8 mouse cellular contexts compared by ENCODE assay signal in the genomic region with DNA sequence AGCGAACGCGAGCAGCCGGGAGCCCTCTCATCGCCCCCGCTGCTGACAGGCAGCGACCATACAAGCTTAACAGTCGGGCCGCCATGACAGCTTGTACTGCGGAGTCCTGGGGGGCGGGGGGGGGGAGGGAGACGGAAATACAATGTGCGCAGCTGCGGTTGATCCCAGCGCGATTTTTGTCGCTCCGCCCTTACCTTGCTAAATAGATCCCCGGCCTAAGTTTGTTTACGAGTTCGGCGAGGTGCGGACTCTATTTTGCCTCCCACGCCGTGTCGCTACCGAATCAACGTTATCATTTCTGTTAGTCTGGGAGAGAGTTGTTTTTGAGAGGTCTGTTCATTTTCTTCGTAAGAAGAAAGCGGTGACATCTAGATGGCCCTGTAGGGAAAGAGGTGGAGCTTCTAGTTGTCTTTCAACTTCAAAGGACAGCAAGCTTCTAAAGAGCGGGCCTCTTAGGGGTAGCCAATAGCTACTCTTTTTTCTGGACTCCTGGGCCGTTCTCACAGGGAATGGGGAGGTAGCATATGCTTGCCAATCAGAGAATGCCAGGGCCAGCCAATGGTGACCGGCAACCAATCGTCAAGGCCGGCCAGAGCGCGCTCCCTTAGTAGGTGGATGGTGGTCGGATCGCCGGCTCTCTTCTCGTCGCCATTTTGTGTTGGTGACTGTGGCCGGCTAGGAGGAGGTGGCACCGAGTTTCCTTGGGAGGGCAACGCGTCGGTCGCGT. TPM values are rescaled to one million over a fixed set of nuclear protein-coding genes. Genes with fewer than 3 reads are reported as not detected.
DNase-seq lines count a peak whose midpoint lies in the region; ATAC-seq lines count a peak whose summit lies in the region.

A gene (plus strand): TSS at position 328 of the 727 bp plus-strand sequence.
A gene (minus strand): TSS at position 444 of the 727 bp plus-strand sequence.

- peak; percentile 93 for ATAC-seq in heart, embryonic 13.5 days (ENCODE audit: extremely low read depth, insufficient number of reproducible peaks, low FRiP score, low TSS enrichment)
- peak; percentile 98 for ATAC-seq in liver, embryonic 12.5 days
- peak; percentile 98 for ATAC-seq in stomach, embryonic 15.5 days (ENCODE audit: insufficient read depth, low FRiP score, low read depth)

- H3K4me3 ChIP-seq in brown adipose tissue, adult 24 weeks (ENCODE audit: insufficient read depth, low read depth, low read length): peak within 1 kb of the TSS; percentile 92
- peak within 1 kb of the TSS; percentile 76 for H3K4me3 ChIP-seq in heart, embryonic 13.5 days
- H3K4me3 ChIP-seq in liver, embryonic 12.5 days: peak within 1 kb of the TSS; percentile 76
- H3K4me3 ChIP-seq in stomach, embryonic 15.5 days (replicated peaks): peak within 1 kb of the TSS; percentile 61

- no peaks in the 10 kb centered on the region for H3K9me3 ChIP-seq in heart, embryonic 13.5 days
- H3K9me3 ChIP-seq in liver, embryonic 12.5 days (replicated peaks): no peaks in the 10 kb centered on the region
- H3K9me3 ChIP-seq in stomach, embryonic 15.5 days: no peaks in the 10 kb centered on the region

- no peaks in the 10 kb centered on the region for H3K27me3 ChIP-seq in heart, embryonic 13.5 days (replicated peaks)
- no peaks in the 10 kb centered on the region for H3K27me3 ChIP-seq in liver, embryonic 12.5 days (replicated peaks)
- H3K27me3 ChIP-seq in stomach, embryonic 15.5 days (replicated peaks): no peaks in the 10 kb centered on the region

- peak within 1 kb of the TSS; percentile 87 for H3K9ac ChIP-seq in heart, embryonic 13.5 days
- peak within 1 kb of the TSS; percentile 84 for H3K9ac ChIP-seq in liver, embryonic 12.5 days
- peak within 1 kb of the TSS; percentile 48 for H3K9ac ChIP-seq in stomach, embryonic 15.5 days

- WGBS in heart, embryonic 13.5 days: 7% methylated on average over 48 of the region's 49 CpGs
- WGBS in liver, embryonic 12.5 days (ENCODE audit: insufficient replicate concordance): 10% methylated on average over 47 of the region's 49 CpGs
- WGBS in stomach, embryonic 15.5 days: 14% methylated on average over 48 of the region's 49 CpGs

- peaks cover 39% of the 10 kb centered on the region for H3K36me3 ChIP-seq in heart, embryonic 13.5 days
- peaks cover 45% of the 10 kb centered on the region for H3K36me3 ChIP-seq in liver, embryonic 12.5 days
- no peaks in the 10 kb centered on the region for H3K36me3 ChIP-seq in stomach, embryonic 15.5 days

- H3K4me2 ChIP-seq in heart, embryonic 13.5 days: peak within 1 kb of the TSS; percentile 72
- H3K4me2 ChIP-seq in liver, embryonic 12.5 days: peak within 1 kb of the TSS; percentile 72
- H3K4me2 ChIP-seq in stomach, embryonic 15.5 days: peak within 1 kb of the TSS; percentile 48

- peaks cover 2% of the 10 kb centered on the region; the same call in 1 of the 2 replicates for H3K4me1 ChIP-seq in brown adipose tissue, adult 24 weeks (ENCODE audit: control insufficient read depth, insufficient read depth, insufficient read length, low read length)
- peaks cover 17% of the 10 kb centered on the region for H3K4me1 ChIP-seq in heart, embryonic 13.5 days
- H3K4me1 ChIP-seq in liver, embryonic 12.5 days: peaks cover 22% of the 10 kb centered on the region
- peaks cover 2% of the 10 kb centered on the region; the same call in 1 of the 2 replicates for H3K4me1 ChIP-seq in stomach, embryonic 15.5 days

- peak within 1 kb of the TSS; percentile 100 for H3K27ac ChIP-seq in brown adipose tissue, adult 24 weeks (replicated peaks; ENCODE audit: low read depth, low read length)
- H3K27ac ChIP-seq in heart, embryonic 13.5 days (replicated peaks): peak within 1 kb of the TSS; percentile 94
- peak within 1 kb of the TSS; percentile 87 for H3K27ac ChIP-seq in liver, embryonic 12.5 days
- H3K27ac ChIP-seq in stomach, embryonic 15.5 days: peak within 1 kb of the TSS; percentile 88

- DNase-seq in CD4-positive, CD25-positive, alpha-beta regulatory T cell, adult 2 months (ENCODE audit: low read depth, low spot score): peak; percentile 89
- DNase-seq in fat pad, adult 2 months (ENCODE audit: extremely low read depth, low read depth, low spot score): peak; percentile 23
- peak; percentile 85 for DNase-seq in kidney, postnatal 10 days
- peak; percentile 84 for DNase-seq in natural killer cell, adult 2 months (ENCODE audit: low spot score in 2 of 2)

RNA-seq across cellular contexts. Expression of the first gene that starts in this region (rescaled TPM):
- polyA plus RNA-seq in brown adipose tissue, adult 24 weeks (2012; ENCODE audit: insufficient read depth, insufficient read length, missing spikeins): 9.5 and 11.8 TPM in 2 replicates
- 41.4 and 41.8 TPM in 2 replicates for polyA plus RNA-seq in heart, embryonic 13.5 days (2015; fragmentation: Nextera tagmentation; extraction: Ambion mirVana)
- polyA plus RNA-seq in liver, embryonic 12.5 days (2016; fragmentation: Nextera tagmentation; extraction: Ambion mirVana): 47.5 and 49.6 TPM in 2 replicates
- polyA plus RNA-seq in stomach, embryonic 15.5 days (2015; fragmentation: Nextera tagmentation; extraction: Ambion mirVana): 56.3 and 57.8 TPM in 2 replicates

RNA-seq across cellular contexts. Expression of the second gene that starts in this region (rescaled TPM):
- polyA plus RNA-seq in brown adipose tissue, adult 24 weeks (2012; ENCODE audit: insufficient read depth, insufficient read length, missing spikeins): 1,190 and 1,234 TPM in 2 replicates
- polyA plus RNA-seq in heart, embryonic 13.5 days (2015; fragmentation: Nextera tagmentation; extraction: Ambion mirVana): 332 and 376 TPM in 2 replicates
- polyA plus RNA-seq in liver, embryonic 12.5 days (2016; fragmentation: Nextera tagmentation; extraction: Ambion mirVana): 167 and 174 TPM in 2 replicates
- polyA plus RNA-seq in stomach, embryonic 15.5 days (2015; fragmentation: Nextera tagmentation; extraction: Ambion mirVana): 250 and 251 TPM in 2 replicates

Comparison
In these comparisons a context has a peak if more than half of its experiments do, and no peak if none do; other contexts are left out.
1. Peak in every context shown above with its lines: DNase-seq, ATAC-seq, H3K4me3 ChIP-seq and H3K27ac ChIP-seq.
2. DNase-seq: peak in every context shown above with its lines; median percentile 89 in CD4-positive, CD25-positive, alpha-beta regulatory T cell, adult 2 months; 85 in kidney, postnatal 10 days; 84 in natural killer cell, adult 2 months; 23 in fat pad, adult 2 months.